Mouse (Mus musculus): ENCODE data around the gene Irgm1. TPM values are rescaled to one million over a fixed set of nuclear protein-coding genes. Genes with fewer than 3 reads are reported as not detected.
"Not testable (repeated sequence)": the region's sequence is repeated elsewhere in the genome, so short reads cannot be mapped to it uniquely, and the experiment has no call there.

Gene Irgm1
- total and polyA plus RNA-seq, 3 experiments, result 25.7 to 58.1 (median 49.0) TPM

DNA sequence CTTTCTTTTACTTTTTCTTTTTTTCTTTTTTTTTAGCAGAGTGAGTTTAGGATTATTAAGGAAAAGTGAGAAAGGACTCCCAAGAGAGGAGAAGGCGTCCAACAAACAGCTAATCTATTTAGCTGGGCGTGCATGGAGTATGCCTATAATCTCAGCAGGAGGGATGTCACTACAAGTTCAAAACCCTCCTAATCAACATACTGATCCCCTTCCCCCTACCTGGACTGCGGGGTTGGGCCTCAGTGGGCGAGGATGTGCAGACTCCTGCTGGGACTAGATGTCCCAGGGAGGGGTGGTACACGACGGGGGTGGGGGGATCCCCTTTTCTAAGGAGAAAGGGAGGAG is 44.8 kb downstream of the Irgm1 start:
- H3K4me3 ChIP-seq (replicated peaks in 1 of 3; ENCODE audit: low read depth in 2 of 3, low read length in 2 of 3, poor library complexity in 1 of 3), result peak overlapping the region; percentile 48 to 71 (median 62)
- H3K27me3 ChIP-seq (replicated peaks), result peaks cover 11% of the 10 kb centered on the region
- no peaks in the 10 kb centered on the region for H3K36me3 ChIP-seq (replicated peaks in 1 of 2; ENCODE audit: control insufficient read depth in 1 of 2, insufficient read depth in 1 of 2, low read length in 1 of 2)
- peak overlapping the region; percentile 56 for H3K4me2 ChIP-seq (ENCODE audit: insufficient read depth, low read depth, poor library complexity, severe bottlenecking)
- H3K4me1 ChIP-seq (ENCODE audit: control insufficient read depth in 1 of 2, insufficient read depth in 2 of 2), result peaks cover 10 to 23% of the 10 kb centered on the region in 2 experiments
- peaks cover 12% of the 10 kb centered on the region for H3K9me3 ChIP-seq (replicated peaks; ENCODE audit: low read length)
- DNase-seq (ENCODE audit: extremely low read depth), result no peak
- peak overlapping the region; percentile 67; the same call in 1 of the 2 replicates for H3K9ac ChIP-seq (ENCODE audit: insufficient read depth, low read depth)
- no peaks in the 10 kb centered on the region for H3K79me2 ChIP-seq (replicated peaks; ENCODE audit: control insufficient read depth, extremely low read depth, insufficient read depth, poor library complexity, severe bottlenecking)
- dilution Hi-C loops (cut with MboI; ENCODE audit: extremely low pct_ligation_motif_present, extremely low pct_unique_long_range_greater_than_20kb, low sequenced_read_pairs), result no loop called here
- peak overlapping the region; percentile 55 for H3K27ac ChIP-seq (ENCODE audit: insufficient read depth, low read depth)
- in situ Hi-C loops (cut with MboI; ENCODE audit: low pct_ligation_motif_present, low pct_unique_long_range_greater_than_20kb, low sequenced_read_pairs), result no loop called here
- TF ChIP-seq MXI1 (IDR thresholded peaks at IDR 0.05; ENCODE audit: low read depth, low read length), result 0 out of 2 replicates have a peak, but pooled peaks have one; percentile 3
- no peak for TF ChIP-seq MYC (IDR thresholded peaks at IDR 0.05; ENCODE audit: low read depth, low read length)
- TF ChIP-seq CHD2 (IDR thresholded peaks at IDR 0.05; ENCODE audit: low read length), result no peak
- peak; percentile 10; the same call in 1 of the 2 replicates for TF ChIP-seq UBTF (IDR thresholded peaks at IDR 0.05; ENCODE audit: low read depth, low read length)
- TF ChIP-seq ZKSCAN1 (IDR thresholded peaks at IDR 0.05; ENCODE audit: borderline replicate concordance, low read depth, low read length), result no peak

DNA sequence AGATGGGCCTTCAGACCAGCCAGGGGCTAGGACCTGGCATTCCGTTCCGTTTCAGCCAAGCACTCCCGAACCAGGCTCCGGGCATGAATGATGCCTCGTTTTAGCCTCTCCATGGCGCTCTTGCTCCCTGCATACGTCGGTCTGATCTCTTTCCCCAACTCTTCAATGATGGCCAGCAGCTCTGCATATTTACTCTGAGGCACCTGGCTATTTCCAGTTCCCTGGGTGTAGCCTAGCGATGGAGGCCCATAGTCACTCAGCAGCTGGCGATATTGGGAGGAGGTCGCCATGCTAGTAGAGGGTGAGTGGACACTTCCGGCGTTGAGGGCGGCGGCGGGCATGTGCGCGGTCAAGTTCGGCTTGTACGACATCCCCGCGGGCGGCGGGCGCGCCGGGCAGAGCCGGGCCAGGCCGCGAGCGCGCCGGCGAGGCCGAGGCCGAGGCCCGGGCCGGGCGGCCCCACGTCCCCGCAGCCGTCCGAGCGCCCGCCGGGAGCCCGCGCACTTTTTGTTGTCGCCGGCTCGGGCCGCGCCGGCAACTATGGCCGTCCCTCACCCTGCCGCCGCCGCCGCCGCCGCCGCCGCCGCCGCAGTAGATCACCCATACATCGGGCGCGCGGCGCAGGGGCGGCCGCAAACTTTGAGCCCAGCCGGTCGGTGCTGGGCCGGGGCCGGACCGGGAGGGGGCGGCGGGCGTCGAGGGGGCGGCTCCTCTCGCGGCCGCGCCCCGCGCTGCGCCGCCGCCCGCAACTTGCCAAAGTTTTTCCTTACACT is 45.3 kb downstream of the Irgm1 start, which contains the start of the genes Trim7 and Gm12184:
Trim7 (plus strand) TSS at position 162 of the 773 bp plus-strand sequence.
Gm12184 (minus strand) TSS at position 677 of the 773 bp plus-strand sequence.
- TF ChIP-seq CTCF (conservative IDR thresholded peaks at IDR 0.05 in 1 of 2, IDR thresholded peaks at IDR 0.05 in 1 of 2; ENCODE audit: low read depth in 2 of 2, low read length in 2 of 2) (peak in 1 of 2 experiments; percentile 10; a peak in 1 of 4 replicates), MXI1 (IDR thresholded peaks at IDR 0.05; ENCODE audit: low read depth, low read length) (0 out of 2 replicates have a peak, but pooled peaks have one; percentile 19)
- H3K9me3 ChIP-seq (replicated peaks; ENCODE audit: low read length), result peaks cover 12% of the 10 kb centered on the region
- in situ Hi-C loops (cut with MboI; ENCODE audit: low pct_ligation_motif_present, low pct_unique_long_range_greater_than_20kb, low sequenced_read_pairs), result not testable (repeated sequence)

DNA sequence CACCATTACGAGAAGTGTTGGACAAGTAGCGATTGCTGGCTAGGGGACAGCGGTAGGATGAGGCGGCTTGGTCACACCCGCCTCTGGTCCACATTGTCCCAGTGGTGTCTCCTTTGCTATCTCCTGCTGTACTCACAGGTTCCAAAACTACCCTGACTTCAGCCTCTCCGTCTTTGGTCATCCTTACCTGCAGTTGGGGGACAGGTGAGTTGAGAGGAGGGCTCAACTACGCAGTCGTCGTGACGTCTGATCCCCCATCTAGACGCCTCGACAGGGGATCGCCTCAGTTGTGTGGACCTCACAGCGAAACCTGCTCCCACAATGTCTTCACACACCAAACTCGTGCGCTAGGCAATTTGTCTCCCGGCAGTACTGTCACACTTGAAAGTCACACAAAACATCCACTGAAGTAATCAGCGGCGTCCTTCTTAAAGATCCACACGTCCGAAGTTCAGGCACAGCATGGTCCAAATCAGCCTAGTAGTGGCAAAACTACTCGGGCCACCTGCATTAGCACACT is 47.1 kb downstream of the Irgm1 start:
- H3K9ac ChIP-seq (ENCODE audit: insufficient read depth, low read depth), result no peak overlapping the region
- H3K9me3 ChIP-seq (replicated peaks; ENCODE audit: low read length), result peaks cover 12% of the 10 kb centered on the region
- TF ChIP-seq TCF12 (IDR thresholded peaks at IDR 0.05; ENCODE audit: low read depth, low read length), result peak; percentile 9; the same call in 1 of the 2 replicates
- TF ChIP-seq JUN (IDR thresholded peaks at IDR 0.05; ENCODE audit: insufficient read depth, low read depth, low read length), result no peak
- no peak for TF ChIP-seq USF2 (conservative IDR thresholded peaks at IDR 0.05; ENCODE audit: low read depth, low read length)
- TF ChIP-seq RCOR1 (conservative IDR thresholded peaks at IDR 0.05; ENCODE audit: low read depth, low read length), result no peak

More for the DNA sequence above, 45.3 kb downstream of the Irgm1 start, which contains the start of the genes Trim7 and Gm12184:
- dilution Hi-C loops (cut with MboI; ENCODE audit: extremely low pct_ligation_motif_present, extremely low pct_unique_long_range_greater_than_20kb, low sequenced_read_pairs); DNase-seq (ENCODE audit: extremely low read depth); H3K79me2 ChIP-seq (replicated peaks; ENCODE audit: control insufficient read depth, extremely low read depth, insufficient read depth, poor library complexity, severe bottlenecking); H3K36me3 ChIP-seq (replicated peaks in 1 of 2; ENCODE audit: control insufficient read depth in 1 of 2, insufficient read depth in 1 of 2, low read length in 1 of 2): not testable (repeated sequence)
- Histone ChIP-seq H3K4me3 (replicated peaks in 1 of 3; ENCODE audit: low read depth in 2 of 3, low read length in 2 of 3, poor library complexity in 1 of 3) (peak within 1 kb of the TSS; percentile 48 to 71 (median 62)), H3K4me1 (ENCODE audit: control insufficient read depth in 1 of 2, insufficient read depth in 2 of 2) (peaks cover 10 to 28% of the 10 kb centered on the region in 2 experiments), H3K4me2 (ENCODE audit: insufficient read depth, low read depth, poor library complexity, severe bottlenecking) (peak within 1 kb of the TSS; percentile 56), H3K27ac (ENCODE audit: insufficient read depth, low read depth) (peak within 1 kb of the TSS; percentile 86), H3K9ac (ENCODE audit: insufficient read depth, low read depth) (peak within 1 kb of the TSS; percentile 67), H3K27me3 (replicated peaks) (peaks cover 11% of the 10 kb centered on the region)

More for the DNA sequence above, 47.1 kb downstream of the Irgm1 start:
- no peaks in the 10 kb centered on the region for H3K79me2 ChIP-seq (replicated peaks; ENCODE audit: control insufficient read depth, extremely low read depth, insufficient read depth, poor library complexity, severe bottlenecking)
- H3K36me3 ChIP-seq (replicated peaks in 1 of 2; ENCODE audit: control insufficient read depth in 1 of 2, insufficient read depth in 1 of 2, low read length in 1 of 2), result no peaks in the 10 kb centered on the region
- H3K4me2 ChIP-seq (ENCODE audit: insufficient read depth, low read depth, poor library complexity, severe bottlenecking), result no peak overlapping the region
- peaks cover 15 to 45% of the 10 kb centered on the region in 2 experiments for H3K4me1 ChIP-seq (ENCODE audit: control insufficient read depth in 1 of 2, insufficient read depth in 2 of 2)
- H3K27me3 ChIP-seq (replicated peaks), result peaks cover 9% of the 10 kb centered on the region
- no peak for DNase-seq (ENCODE audit: extremely low read depth)
- dilution Hi-C loops (cut with MboI; ENCODE audit: extremely low pct_ligation_motif_present, extremely low pct_unique_long_range_greater_than_20kb, low sequenced_read_pairs) (no loop called here), in situ Hi-C loops (cut with MboI; ENCODE audit: low pct_ligation_motif_present, low pct_unique_long_range_greater_than_20kb, low sequenced_read_pairs) (no loop called here)
- H3K27ac ChIP-seq (ENCODE audit: insufficient read depth, low read depth), result no peak overlapping the region
- H3K4me3 ChIP-seq (replicated peaks in 1 of 3; ENCODE audit: low read depth in 2 of 3, low read length in 2 of 3, poor library complexity in 1 of 3), result no peak overlapping the region

Measured in CH12.LX (cell line).